In the genomic region with DNA sequence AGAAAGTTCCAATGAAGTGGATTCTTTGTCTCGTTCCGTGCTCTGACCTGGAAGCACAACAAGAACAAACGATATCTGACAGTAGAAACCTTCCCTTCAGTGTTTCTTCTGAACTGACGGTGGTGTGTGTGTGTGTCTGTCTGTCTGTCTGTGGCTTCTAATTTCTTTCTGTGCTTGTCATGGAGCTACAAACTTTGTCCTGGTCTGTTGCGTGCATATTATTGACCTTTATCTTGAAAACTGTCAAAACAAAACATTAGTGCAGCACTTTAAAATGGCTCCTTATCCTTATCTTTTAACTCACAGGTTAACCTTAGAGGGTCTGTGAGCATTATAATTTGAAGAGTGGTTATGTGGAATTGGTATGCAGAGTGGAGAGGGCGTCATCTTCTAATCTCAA, we compare ENCODE assay signal across 9 mouse cellular contexts. TPM values are rescaled to one million over a fixed set of nuclear protein-coding genes. Genes with fewer than 3 reads are reported as not detected.
DNase-seq lines count a peak whose midpoint lies in the region; ATAC-seq lines count a peak whose summit lies in the region.
"Had no signal": no experiment of that assay in that cellular context is flagged by ENCODE, and none has a peak within 500 bp of the region (broad histone marks: within the 10 kb centered on the region; RNA-seq: fewer than 3 reads in every experiment).

No protein-coding gene starts in this region.

- peak overlapping the region; percentile 92 for H3K9ac ChIP-seq in kidney, embryonic 16.5 days (replicated peaks; ENCODE audit: low read length)
- peak overlapping the region; percentile 98; the same call in 1 of the 2 replicates for H3K9ac ChIP-seq in embryonic facial prominence, embryonic 12.5 days
- peak overlapping the region; percentile 89 for H3K9ac ChIP-seq in intestine, embryonic 14.5 days (ENCODE audit: low read length)
- H3K9ac ChIP-seq in midbrain, embryonic 15.5 days, result peak overlapping the region; percentile 85; the same call in 1 of the 2 replicates

- H3K27ac ChIP-seq in kidney, embryonic 16.5 days (ENCODE audit: low read length), result no peak overlapping the region
- no peak overlapping the region for H3K27ac ChIP-seq in embryonic facial prominence, embryonic 12.5 days
- no peak overlapping the region for H3K27ac ChIP-seq in intestine, embryonic 14.5 days (ENCODE audit: low read depth)
- H3K27ac ChIP-seq in midbrain, embryonic 15.5 days, result no peak overlapping the region

- no peak for ATAC-seq in kidney, embryonic 16.5 days (ENCODE audit: low FRiP score, low TSS enrichment)
- no peak for ATAC-seq in embryonic facial prominence, embryonic 12.5 days (ENCODE audit: insufficient number of reproducible peaks, insufficient read depth, low FRiP score, low TSS enrichment)
- ATAC-seq in intestine, embryonic 14.5 days (replicated peaks; ENCODE audit: low FRiP score, low TSS enrichment, low read depth), result no peak
- ATAC-seq in midbrain, embryonic 15.5 days (replicated peaks), result no peak

- no peak for DNase-seq in kidney, adult 8-10 months
- DNase-seq in intestine, embryonic 14.5 days (ENCODE audit: low spot score), result no peak
- no peak for DNase-seq in adrenal gland, postnatal 10 days
- DNase-seq in cerebellum, adult 9-10 months, result no peak
- no peak for DNase-seq in adrenal gland, postnatal 25 days
- DNase-seq: lung, postnatal 10 days had no signal

- peak overlapping the region; percentile 90 for H3K4me2 ChIP-seq in kidney, embryonic 16.5 days (replicated peaks; ENCODE audit: low read depth, low read length)
- peak overlapping the region; percentile 68 for H3K4me2 ChIP-seq in embryonic facial prominence, embryonic 12.5 days (replicated peaks)
- peak overlapping the region; percentile 79 for H3K4me2 ChIP-seq in intestine, embryonic 14.5 days (ENCODE audit: low read length)
- peak overlapping the region; percentile 67 for H3K4me2 ChIP-seq in midbrain, embryonic 15.5 days

- 42% methylated on average over 6 of the region's 6 CpGs for WGBS in kidney, embryonic 16.5 days
- 57% methylated on average over 6 of the region's 6 CpGs for WGBS in embryonic facial prominence, embryonic 12.5 days
- WGBS in intestine, embryonic 14.5 days, result 34% methylated on average over 6 of the region's 6 CpGs
- 55% methylated on average over 6 of the region's 6 CpGs for WGBS in midbrain, embryonic 15.5 days

- H3K27me3 ChIP-seq in kidney, embryonic 16.5 days (ENCODE audit: insufficient read depth, low read length), result no peaks in the 10 kb centered on the region
- no peaks in the 10 kb centered on the region for H3K27me3 ChIP-seq in embryonic facial prominence, embryonic 12.5 days
- no peaks in the 10 kb centered on the region for H3K27me3 ChIP-seq in intestine, embryonic 14.5 days (replicated peaks; ENCODE audit: control insufficient read depth, insufficient read depth, low read length)
- no peaks in the 10 kb centered on the region for H3K27me3 ChIP-seq in midbrain, embryonic 15.5 days (replicated peaks)

- H3K4me3 ChIP-seq in kidney, embryonic 16.5 days (ENCODE audit: low read length), result peak overlapping the region; percentile 100
- H3K4me3 ChIP-seq in embryonic facial prominence, embryonic 12.5 days, result peak overlapping the region; percentile 96
- peak overlapping the region; percentile 64 for H3K4me3 ChIP-seq in intestine, embryonic 14.5 days (ENCODE audit: low read depth, low read length)
- H3K4me3 ChIP-seq in midbrain, embryonic 15.5 days, result peak overlapping the region; percentile 84

- H3K36me3 ChIP-seq in kidney, embryonic 16.5 days (ENCODE audit: insufficient read depth, low read length), result peaks cover 18% of the 10 kb centered on the region
- H3K36me3 ChIP-seq in embryonic facial prominence, embryonic 12.5 days, result peaks cover 26% of the 10 kb centered on the region
- peaks cover 41% of the 10 kb centered on the region for H3K36me3 ChIP-seq in intestine, embryonic 14.5 days (ENCODE audit: control insufficient read depth, insufficient read depth, low read length)
- 0 out of 2 replicates have a peak, but pooled peaks cover 10% of the 10 kb centered on the region for H3K36me3 ChIP-seq in midbrain, embryonic 15.5 days (replicated peaks)

- H3K9me3 ChIP-seq in kidney, embryonic 16.5 days (ENCODE audit: low read length), result no peaks in the 10 kb centered on the region
- H3K9me3 ChIP-seq in embryonic facial prominence, embryonic 12.5 days, result no peaks in the 10 kb centered on the region
- H3K9me3 ChIP-seq in intestine, embryonic 14.5 days (ENCODE audit: control insufficient read depth, low read length), result no peaks in the 10 kb centered on the region
- H3K9me3 ChIP-seq in midbrain, embryonic 15.5 days, result no peaks in the 10 kb centered on the region

- peaks cover 39% of the 10 kb centered on the region for H3K4me1 ChIP-seq in kidney, embryonic 16.5 days (ENCODE audit: insufficient read depth, low read length)
- peaks cover 24% of the 10 kb centered on the region for H3K4me1 ChIP-seq in embryonic facial prominence, embryonic 12.5 days
- H3K4me1 ChIP-seq in intestine, embryonic 14.5 days (replicated peaks; ENCODE audit: control insufficient read depth, insufficient read depth, low read length), result peaks cover 22% of the 10 kb centered on the region
- H3K4me1 ChIP-seq in midbrain, embryonic 15.5 days, result peaks cover 45% of the 10 kb centered on the region

RNA-seq across cellular contexts. Expression of gene Prkar1a, which starts 3.3 kb away (rescaled TPM):
- polyA plus RNA-seq in kidney, embryonic 16.5 days (2015; fragmentation: Nextera tagmentation; extraction: Ambion mirVana), result 375 and 395 TPM in 2 replicates
- 375 and 392 TPM in 2 replicates for polyA plus RNA-seq in embryonic facial prominence, embryonic 12.5 days (2016; fragmentation: Nextera tagmentation; extraction: Ambion mirVana)
- polyA plus RNA-seq in intestine, embryonic 14.5 days (2014; fragmentation: Nextera tagmentation; extraction: Ambion mirVana), result 328 and 365 TPM in 2 replicates
- 480 and 512 TPM in 2 replicates for polyA plus RNA-seq in midbrain, embryonic 15.5 days (2015; fragmentation: Nextera tagmentation; extraction: Ambion mirVana)
- total RNA-seq in adrenal gland, postnatal 10 days (2021), result 100 to 1,000 TPM; 331 to 344 TPM
- total RNA-seq in adrenal gland, postnatal 25 days (2021), result 345 and 386 TPM in 2 replicates

RNA-seq across cellular contexts. Expression of gene Wipi1, which starts 40.7 kb away (rescaled TPM):
- polyA plus RNA-seq in kidney, embryonic 16.5 days (2015; fragmentation: Nextera tagmentation; extraction: Ambion mirVana), result 35.8 and 36.4 TPM in 2 replicates
- polyA plus RNA-seq in embryonic facial prominence, embryonic 12.5 days (2016; fragmentation: Nextera tagmentation; extraction: Ambion mirVana), result 38.6 and 43.0 TPM in 2 replicates
- 18.0 and 18.2 TPM in 2 replicates for polyA plus RNA-seq in intestine, embryonic 14.5 days (2014; fragmentation: Nextera tagmentation; extraction: Ambion mirVana)
- polyA plus RNA-seq in midbrain, embryonic 15.5 days (2015; fragmentation: Nextera tagmentation; extraction: Ambion mirVana), result 14.8 and 15.2 TPM in 2 replicates
- 10 to 100 TPM; 35.0 to 44.2 TPM for total RNA-seq in adrenal gland, postnatal 10 days (2021)
- total RNA-seq in adrenal gland, postnatal 25 days (2021), result 42.7 and 65.8 TPM in 2 replicates
